Mouse (Mus musculus) embryonic facial prominence, embryonic 13.5 days (tissue): ENCODE measurements around the gene Ptk7. TPM values are rescaled to one million over a fixed set of nuclear protein-coding genes. Genes with fewer than 3 reads are reported as not detected.

ENCODE experiments used
- ATAC-seq: fragments of 200-750 bp; cut with Nextera tagmentation; 2 replicates; pipeline ENCODE4 v1.8.0; 2017; ENCODE audit warnings: low read depth; ENCODE audit not compliant: insufficient number of reproducible peaks, insufficient read depth, low FRiP score, low TSS enrichment
- H3K27ac ChIP-seq: fragments of 300-500 bp; sonication (generic); 2 replicates; pipeline ENCODE4 v1.5.1; 2015; ENCODE audit warnings: moderate library complexity, mild to moderate bottlenecking, inconsistent platforms
- H3K27me3 ChIP-seq: fragments of 300-500 bp; sonication (generic); 2 replicates; pipeline ENCODE4 v1.6.1; 2015; ENCODE audit warnings: mild to moderate bottlenecking, inconsistent platforms
- H3K36me3 ChIP-seq: fragments of 300-500 bp; sonication (generic); 2 replicates; pipeline ENCODE4 v1.6.1; 2015; ENCODE audit warnings: mild to moderate bottlenecking, inconsistent platforms
- H3K4me1 ChIP-seq: fragments of 300-500 bp; sonication (generic); 2 replicates; pipeline ENCODE4 v1.6.1; 2015; ENCODE audit warnings: inconsistent platforms
- H3K4me2 ChIP-seq: fragments of 300-500 bp; sonication (generic); 2 replicates; pipeline ENCODE4 v1.6.1; 2015; ENCODE audit warnings: moderate library complexity, mild to moderate bottlenecking, inconsistent platforms
- H3K4me3 ChIP-seq: fragments of 300-500 bp; sonication (generic); 2 replicates; pipeline ENCODE4 v1.5.1; 2015; ENCODE audit warnings: mild to moderate bottlenecking, inconsistent platforms
- H3K9ac ChIP-seq: fragments of 300-500 bp; sonication (generic); 2 replicates; pipeline ENCODE4 v1.6.1; 2015; ENCODE audit warnings: mild to moderate bottlenecking, inconsistent platforms
- H3K9me3 ChIP-seq: fragments of 300-500 bp; sonication (generic); 2 replicates; pipeline ENCODE4 v1.6.1; 2016; ENCODE audit warnings: inconsistent platforms
- WGBS: fragments of 180-500 bp; shearing (Covaris S2); methylation state at CpG from one replicate; pipeline ENCODE4 v1.1.7; 2015; ENCODE audit warnings: mixed read lengths; 5-methylcytosine and 5-hydroxymethylcytosine counted together
- polyA plus RNA-seq: library from polyadenylated mRNA; unstranded; fragments of >200 nt; fragmentation: Nextera tagmentation; extraction: Ambion mirVana; gene quantifications from 2 replicates; pipeline ENCODE4 v1.2.1, GENCODE M21; 2015

Ptk7 gene
- polyA plus RNA-seq, 1 experiment from 2014 or later = 148 TPM

GRCm38 (mm10) chr17:46642060-46642459, 12.8 kb upstream of the Ptk7 start:
- WGBS = 92% methylated on average over 17 of the region's 17 CpGs
- no peak overlapping the region for H3K9ac ChIP-seq

GRCm38 (mm10) chr17:46639929-46640328, 10.6 kb upstream of the Ptk7 start:
- Histone ChIP-seq H3K27ac (no peak overlapping the region), H3K4me1 (peaks cover 20% of the 10 kb centered on the region), H3K27me3 (no peaks in the 10 kb centered on the region), H3K36me3 (peaks cover 43% of the 10 kb centered on the region), H3K9ac (no peak overlapping the region), H3K4me3 (no peak overlapping the region), H3K4me2 (no peak overlapping the region), H3K9me3 (no peaks in the 10 kb centered on the region)
- no peak for ATAC-seq
- 80% methylated on average over 9 of the region's 9 CpGs for WGBS

More at GRCm38 (mm10) chr17:46642060-46642459, 12.8 kb upstream of the Ptk7 start:
- Histone ChIP-seq H3K4me2 (no peak overlapping the region), H3K9me3 (no peaks in the 10 kb centered on the region), H3K4me1 (peaks cover 23% of the 10 kb centered on the region), H3K4me3 (no peak overlapping the region), H3K36me3 (peaks cover 31% of the 10 kb centered on the region), H3K27ac (no peak overlapping the region), H3K27me3 (no peaks in the 10 kb centered on the region)
- ATAC-seq = no peak

- Histone ChIP-seq H3K27ac (no peak overlapping the region), H3K27me3 (no peaks in the 10 kb centered on the region), H3K9ac (peak overlapping the region; percentile 41), H3K4me3 (peak overlapping the region; percentile 17), H3K36me3 (peaks cover 51% of the 10 kb centered on the region), H3K4me2 (peak overlapping the region; percentile 49), H3K9me3 (no peaks in the 10 kb centered on the region), H3K4me1 (peaks cover 10% of the 10 kb centered on the region)
- 14% methylated on average over 15 of the region's 15 CpGs for WGBS
- ATAC-seq = peak; percentile 21; the same call in 1 of the 2 replicates
These were observed 7.7 kb upstream of the Ptk7 start for GRCm38 (mm10) chr17:46636831-46637523.

- peak overlapping the region; percentile 99 for H3K9ac ChIP-seq
- peaks cover 56% of the 10 kb centered on the region for H3K4me1 ChIP-seq
- 7% methylated on average over 12 of the region's 12 CpGs for WGBS
These were observed 559 bp upstream of the Ptk7 start for GRCm38 (mm10) chr17:46629685-46630441.

DNA sequence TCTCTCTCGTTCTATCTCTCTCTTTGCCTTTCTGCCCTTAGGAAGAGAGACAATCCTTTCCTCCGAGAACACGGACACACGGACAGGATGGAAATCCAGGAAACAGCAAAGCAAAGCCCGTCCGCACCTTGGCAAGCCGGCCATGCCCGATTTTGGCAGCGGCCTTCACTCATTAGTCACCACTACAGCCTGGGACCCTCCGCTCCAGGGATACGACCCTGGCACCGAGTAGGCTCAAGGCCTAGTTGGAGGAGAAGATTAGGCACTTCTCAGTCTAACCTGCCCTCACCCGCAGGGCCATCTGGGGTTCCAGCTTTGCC, 873 bp downstream of the Ptk7 start:
- H3K27me3 ChIP-seq = no peaks in the 10 kb centered on the region
- H3K27ac ChIP-seq = peak overlapping the region; percentile 97
- under 1% methylated on average over 13 of the region's 13 CpGs for WGBS
- H3K36me3 ChIP-seq = peaks cover 17% of the 10 kb centered on the region
- H3K9me3 ChIP-seq = no peaks in the 10 kb centered on the region
- no peak for ATAC-seq
- peak overlapping the region; percentile 80 for H3K4me2 ChIP-seq
- H3K9ac ChIP-seq = peak overlapping the region; percentile 99
- H3K4me1 ChIP-seq = peaks cover 70% of the 10 kb centered on the region
- H3K4me3 ChIP-seq = peak overlapping the region; percentile 98

More at GRCm38 (mm10) chr17:46629685-46630441, 559 bp upstream of the Ptk7 start:
- peaks cover 18% of the 10 kb centered on the region for H3K36me3 ChIP-seq
- no peaks in the 10 kb centered on the region for H3K27me3 ChIP-seq
- H3K27ac ChIP-seq = peak overlapping the region; percentile 97
- peak overlapping the region; percentile 80 for H3K4me2 ChIP-seq
- peak; percentile 56 for ATAC-seq
- no peaks in the 10 kb centered on the region for H3K9me3 ChIP-seq
- peak overlapping the region; percentile 98 for H3K4me3 ChIP-seq

DNA sequence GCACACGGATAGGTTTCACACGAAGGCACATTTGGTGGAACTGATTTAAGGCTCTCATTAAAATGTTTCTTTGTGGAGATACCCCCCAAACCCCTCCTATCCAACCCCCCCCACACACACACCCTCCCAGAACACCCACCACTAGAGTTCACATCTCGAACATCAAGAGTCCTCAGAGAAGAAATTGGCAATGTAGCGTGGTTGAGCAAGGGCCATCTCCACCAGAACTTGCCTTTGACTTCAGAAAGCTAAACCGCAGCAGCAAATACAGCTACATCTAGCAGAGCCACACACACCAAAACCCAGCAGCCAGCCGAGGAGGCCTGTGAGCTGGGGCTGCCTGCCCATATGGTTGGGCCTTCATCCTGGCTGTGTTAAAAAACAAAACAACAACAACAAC, 1.9 kb downstream of the Ptk7 start:
- Histone ChIP-seq H3K27ac (peak overlapping the region; percentile 97), H3K9ac (peak overlapping the region; percentile 99), H3K27me3 (no peaks in the 10 kb centered on the region), H3K4me1 (peaks cover 80% of the 10 kb centered on the region), H3K9me3 (no peaks in the 10 kb centered on the region), H3K4me2 (peak overlapping the region; percentile 80), H3K4me3 (peak overlapping the region; percentile 98), H3K36me3 (peaks cover 11% of the 10 kb centered on the region)
- 43% methylated on average over 6 of the region's 6 CpGs for WGBS
- no peak for ATAC-seq

- H3K9ac ChIP-seq = peak overlapping the region; percentile 65
- H3K27me3 ChIP-seq = no peaks in the 10 kb centered on the region
- 50% methylated on average over 12 of the region's 12 CpGs for WGBS
- H3K4me2 ChIP-seq = peak overlapping the region; percentile 80
- H3K36me3 ChIP-seq = no peaks in the 10 kb centered on the region
- H3K4me1 ChIP-seq = peaks cover 85% of the 10 kb centered on the region
- H3K4me3 ChIP-seq = peak overlapping the region; percentile 29
- H3K9me3 ChIP-seq = no peaks in the 10 kb centered on the region
- peak overlapping the region; percentile 99 for H3K27ac ChIP-seq
- ATAC-seq = no peak
These were observed 4.7 kb downstream of the Ptk7 start for GRCm38 (mm10) chr17:46624598-46624997.

GRCm38 (mm10) chr17:46623819-46624557, 5.3 kb downstream of the Ptk7 start:
- no peak for ATAC-seq
- 15% methylated on average over 10 of the region's 10 CpGs for WGBS
- Histone ChIP-seq H3K4me1 (peaks cover 90% of the 10 kb centered on the region), H3K4me3 (peak overlapping the region; percentile 29), H3K27ac (peak overlapping the region; percentile 99), H3K36me3 (no peaks in the 10 kb centered on the region), H3K9me3 (no peaks in the 10 kb centered on the region), H3K27me3 (no peaks in the 10 kb centered on the region), H3K9ac (peak overlapping the region; percentile 65), H3K4me2 (peak overlapping the region; percentile 80)

- Histone ChIP-seq H3K27ac (peak overlapping the region; percentile 99), H3K4me1 (peaks cover 99% of the 10 kb centered on the region), H3K4me3 (no peak overlapping the region), H3K9me3 (no peaks in the 10 kb centered on the region), H3K9ac (0 out of 2 replicates have a peak overlapping the region, but pooled peaks have one; percentile 37), H3K36me3 (no peaks in the 10 kb centered on the region), H3K4me2 (peak overlapping the region; percentile 55), H3K27me3 (no peaks in the 10 kb centered on the region)
- no peak for ATAC-seq
- 69% methylated on average over 11 of the region's 11 CpGs for WGBS
These were observed 7.0 kb downstream of the Ptk7 start for GRCm38 (mm10) chr17:46622269-46622668.

DNA sequence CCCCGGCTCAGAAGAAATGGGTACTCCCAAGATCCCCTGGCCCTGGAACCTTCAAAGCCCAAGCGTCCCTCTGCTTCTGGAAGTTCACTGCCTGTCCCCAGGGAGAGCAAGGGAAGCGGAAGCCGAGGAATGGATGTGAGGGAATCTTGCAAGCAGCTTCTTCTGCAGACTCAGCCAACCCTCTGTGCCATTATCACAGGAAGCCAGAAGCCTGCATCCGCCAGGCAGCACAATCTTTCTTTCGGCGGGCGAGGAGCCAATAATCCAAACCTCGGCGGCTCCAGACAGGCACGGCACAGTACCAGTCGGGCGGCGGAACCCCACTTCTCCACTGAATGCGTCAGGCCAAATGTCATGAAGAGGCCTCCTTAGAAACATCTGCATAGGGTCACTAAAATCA, 8.0 kb downstream of the Ptk7 start:
- H3K9ac ChIP-seq = peak overlapping the region; percentile 46; the same call in 1 of the 2 replicates
- H3K4me2 ChIP-seq = peak overlapping the region; percentile 55
- 48% methylated on average over 15 of the region's 15 CpGs for WGBS
- H3K4me3 ChIP-seq = no peak overlapping the region
- peaks cover 97% of the 10 kb centered on the region for H3K4me1 ChIP-seq
- peak overlapping the region; percentile 99 for H3K27ac ChIP-seq
- no peak for ATAC-seq
- H3K27me3 ChIP-seq = no peaks in the 10 kb centered on the region
- no peaks in the 10 kb centered on the region for H3K9me3 ChIP-seq
- H3K36me3 ChIP-seq = no peaks in the 10 kb centered on the region

DNA sequence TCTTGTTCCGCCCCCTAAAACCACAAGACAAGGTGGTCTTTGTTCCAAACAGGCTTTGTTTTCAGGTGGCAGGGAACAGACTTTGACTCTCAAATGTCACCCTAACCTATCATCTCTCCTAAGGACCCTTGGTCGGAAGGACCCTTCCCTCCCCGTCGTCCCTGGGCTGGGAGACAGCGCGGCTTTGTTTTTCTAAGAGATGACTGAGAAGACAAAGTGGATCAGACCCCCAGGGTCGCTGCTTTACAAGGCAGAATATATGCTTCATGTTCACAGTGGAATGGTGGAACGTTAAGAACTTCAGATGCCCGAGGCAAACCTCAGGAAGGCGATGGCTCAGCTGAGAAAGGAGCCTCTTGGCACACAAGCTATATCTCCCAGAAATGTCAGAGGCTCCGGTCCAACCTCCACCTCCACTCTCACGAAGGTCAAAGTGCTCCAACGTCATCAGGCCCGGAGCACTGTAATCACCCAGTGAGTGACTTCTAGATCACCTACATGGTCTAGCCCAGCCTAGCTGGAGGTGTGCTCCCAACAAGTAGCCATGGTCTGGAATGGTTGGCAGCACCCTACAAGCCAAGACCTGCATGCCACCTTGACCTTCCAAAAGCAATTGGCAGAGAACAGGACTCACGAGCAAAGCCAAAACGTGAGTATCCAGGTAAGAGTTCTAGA, 9.5 kb downstream of the Ptk7 start:
- peak overlapping the region; percentile 55 for H3K4me2 ChIP-seq
- H3K4me1 ChIP-seq = peaks cover 96% of the 10 kb centered on the region
- peak overlapping the region; percentile 66 for H3K9ac ChIP-seq
- H3K27ac ChIP-seq = peak overlapping the region; percentile 99
- H3K9me3 ChIP-seq = no peaks in the 10 kb centered on the region
- WGBS = 15% methylated on average over 16 of the region's 16 CpGs
- ATAC-seq = no peak
- peak overlapping the region; percentile 27 for H3K4me3 ChIP-seq
- H3K36me3 ChIP-seq = no peaks in the 10 kb centered on the region
- no peaks in the 10 kb centered on the region for H3K27me3 ChIP-seq
